Mouse (Mus musculus) MN1 (cell line): Measurements from ENCODE around the gene Gm17490.
"Not testable (repeated sequence)": the region's sequence is repeated elsewhere in the genome, so short reads cannot be mapped to it uniquely, and the experiment has no call there.

ENCODE experiments used
- DNase-seq: peaks from one replicate; pipeline ENCODE4 v3.0.0-alpha.2; 2016; ENCODE audit warnings: low spot score

The Gm17490 gene

GRCm38 (mm10) chr2:11623726-11624125 lies 2.3 kb downstream of the Gm17490 start:
- peak; percentile 20 for DNase-seq

- DNase-seq: no peak
Measured at GRCm38 (mm10) chr2:11623173-11623572, 2.9 kb downstream of the Gm17490 start.

- no peak for DNase-seq
Measured at GRCm38 (mm10) chr2:11619598-11619997, 6.5 kb downstream of the Gm17490 start.

- DNase-seq: no peak
Measured at GRCm38 (mm10) chr2:11616846-11617245, 9.2 kb downstream of the Gm17490 start.

GRCm38 (mm10) chr2:11612939-11613338 lies 13.1 kb downstream of the Gm17490 start:
- DNase-seq: not testable (repeated sequence)

GRCm38 (mm10) chr2:11606718-11607117 lies 19.3 kb downstream of the Gm17490 start:
- not testable (repeated sequence) for DNase-seq

DNA sequence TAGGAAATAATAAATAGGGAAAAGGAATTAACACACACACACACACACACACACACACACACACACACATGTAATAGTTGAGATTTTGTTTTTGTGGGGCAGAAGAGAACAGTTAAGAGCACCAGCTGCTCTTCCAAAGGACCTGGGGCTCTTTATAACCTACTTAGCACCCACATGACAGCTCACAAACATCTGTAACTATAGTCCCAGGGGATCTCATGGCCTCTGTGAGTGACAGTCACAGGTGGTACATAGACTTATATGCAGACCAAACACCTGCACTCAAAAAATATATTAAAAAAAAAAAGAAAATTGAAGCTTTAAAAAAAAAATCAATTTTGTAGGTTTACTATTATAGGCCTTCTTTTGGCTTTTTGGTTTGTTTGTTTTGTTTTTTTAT lies 21.2 kb downstream of the Gm17490 start:
- DNase-seq: no peak

GRCm38 (mm10) chr2:11604053-11604452 lies 22.0 kb downstream of the Gm17490 start, which contains the start of gene Rbm17:
Gene Rbm17, minus strand, starts transcription at chr2:11604153.
- DNase-seq: no peak

DNA sequence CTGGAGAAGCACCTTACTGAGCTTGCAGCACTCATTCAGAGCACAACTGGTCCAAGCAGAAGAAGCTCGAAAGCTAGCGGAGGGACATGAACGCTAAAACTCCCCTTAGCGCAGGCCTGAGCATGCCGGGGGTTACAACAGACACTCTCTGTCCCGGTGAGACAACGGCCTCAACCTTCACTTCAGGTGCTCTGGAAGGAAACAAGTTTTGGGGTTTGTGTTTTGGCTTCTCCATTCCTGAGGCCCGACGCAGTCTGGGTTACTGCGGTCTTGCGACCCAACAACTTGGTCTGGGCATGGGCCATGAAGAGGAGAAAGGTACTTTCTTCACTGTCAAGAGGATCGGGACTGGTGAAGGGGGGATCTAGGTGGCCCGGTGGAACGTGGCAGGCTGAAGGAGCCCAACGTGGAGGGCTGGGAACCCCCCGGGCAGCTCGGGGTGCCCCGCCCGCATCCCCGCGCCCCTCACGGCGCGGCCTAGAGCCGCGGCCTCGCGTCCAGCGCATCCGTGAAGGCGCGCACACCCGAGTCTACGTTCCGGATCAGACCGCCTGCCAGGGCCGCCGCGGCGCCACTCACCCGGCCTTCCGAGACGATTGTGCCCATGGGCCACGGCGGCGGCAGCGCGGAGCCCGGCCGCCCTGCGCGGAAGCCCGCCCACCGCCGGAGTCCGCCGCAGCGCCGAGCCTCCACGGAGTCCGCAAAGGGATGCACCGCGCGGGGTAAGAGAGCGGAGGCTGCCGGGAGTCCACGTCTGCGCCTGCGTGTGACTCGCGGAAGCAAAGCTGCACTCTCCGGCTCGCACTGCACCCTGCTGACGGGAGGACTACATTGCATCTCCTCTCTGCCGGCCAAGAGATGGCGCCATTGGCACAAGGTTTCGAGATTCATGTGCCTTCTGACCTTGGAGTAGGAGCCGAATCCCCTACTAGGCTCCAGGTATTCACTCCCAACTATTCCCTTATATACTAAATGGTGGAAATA lies 23.3 kb downstream of the Gm17490 start:
- peak; percentile 95 for DNase-seq

DNA sequence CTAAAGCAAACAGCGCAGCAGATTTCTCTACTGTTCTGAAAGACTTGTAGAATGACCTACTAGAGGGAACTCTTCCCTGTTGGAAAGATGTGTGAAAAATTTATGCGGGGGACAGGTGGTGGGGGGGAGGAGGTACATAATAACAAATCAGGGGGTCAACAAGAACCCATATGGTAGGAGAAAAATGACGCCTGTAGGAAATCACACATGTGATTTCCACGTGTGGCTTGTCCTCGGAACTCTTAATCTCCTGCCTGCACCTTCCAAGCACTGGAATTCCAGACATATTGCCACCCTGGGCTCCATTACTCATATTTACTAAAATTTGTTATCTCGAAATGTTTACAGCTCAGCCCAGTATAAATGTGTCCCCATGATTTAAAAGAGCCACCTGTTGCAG lies 24.3 kb downstream of the Gm17490 start:
- no peak for DNase-seq

- no peak for DNase-seq
Measured at GRCm38 (mm10) chr2:11597906-11598305, 28.2 kb downstream of the Gm17490 start.

DNA sequence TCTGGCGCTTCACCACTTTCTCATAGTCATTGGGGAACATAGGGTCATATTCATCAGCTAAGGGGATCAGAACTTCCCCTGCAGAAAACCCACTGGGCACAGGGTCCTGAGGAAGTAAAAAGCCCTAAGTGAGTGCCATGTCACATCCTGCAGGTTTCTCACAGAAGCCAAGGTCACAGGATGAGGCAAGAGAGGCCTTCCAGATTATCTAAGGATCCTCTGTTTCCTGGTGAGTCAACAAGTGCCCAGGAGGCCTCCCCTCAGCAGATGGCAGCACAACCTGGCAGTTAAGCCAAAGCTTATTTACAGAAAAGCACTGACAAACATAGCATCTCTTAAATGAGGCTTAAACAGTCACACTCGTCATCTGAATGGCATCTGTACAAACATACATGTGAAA lies 29.4 kb downstream of the Gm17490 start:
- peak; percentile 35 for DNase-seq

- DNase-seq: no peak
Measured at GRCm38 (mm10) chr2:11587996-11588395, 38.1 kb downstream of the Gm17490 start.

- DNase-seq: no peak
Measured at GRCm38 (mm10) chr2:11579399-11579798, 46.7 kb downstream of the Gm17490 start.

GRCm38 (mm10) chr2:11578187-11578586 lies 47.9 kb downstream of the Gm17490 start:
- DNase-seq: no peak
